ENCODE assay signal across 12 mouse cellular contexts in the genomic region with DNA sequence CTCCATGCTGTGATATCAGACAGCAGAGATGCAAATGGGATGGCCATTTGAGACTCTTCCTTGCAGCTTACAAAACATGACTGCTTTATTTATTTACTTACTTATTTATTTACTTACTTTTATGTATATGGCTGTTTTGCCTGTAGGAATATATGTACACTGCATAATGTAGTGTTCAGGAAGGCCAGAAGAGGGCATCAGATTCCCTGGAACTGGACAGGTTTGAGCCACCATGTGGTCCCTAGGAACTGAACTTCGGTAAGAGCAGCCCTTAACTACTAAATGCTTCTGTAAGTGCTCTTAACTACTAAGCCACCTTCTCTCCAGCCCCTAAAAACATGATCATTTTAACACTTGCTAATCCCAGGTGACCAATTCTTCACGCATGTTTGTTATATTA. TPM values are rescaled to one million over a fixed set of nuclear protein-coding genes. Genes with fewer than 3 reads are reported as not detected.
DNase-seq lines count a peak whose midpoint lies in the region; ATAC-seq and TF ChIP-seq lines count a peak whose summit lies in the region.
"Had no signal": no experiment of that assay in that cellular context is flagged by ENCODE, and none has a peak within 500 bp of the region (broad histone marks: within the 10 kb centered on the region; RNA-seq: fewer than 3 reads in every experiment).

No protein-coding gene starts in this region.

- H3K4me3 ChIP-seq in hindbrain, postnatal 0 days (ENCODE audit: low read length): no peak overlapping the region
- no peak overlapping the region for H3K4me3 ChIP-seq in hindbrain, embryonic 10.5 days
- no peak overlapping the region for H3K4me3 ChIP-seq in thymus, adult 2 months (ENCODE audit: control insufficient read depth, insufficient read depth, low read length)
- no peak overlapping the region for H3K4me3 ChIP-seq in embryonic facial prominence, embryonic 14.5 days (ENCODE audit: low read depth, low read length)

- no peak for TF ChIP-seq POLR2A in thymus, adult 2 months (IDR thresholded peaks at IDR 0.05; ENCODE audit: control insufficient read depth, extremely low read depth, insufficient read depth, low read length, poor library complexity)

- no peak overlapping the region for H3K9ac ChIP-seq in hindbrain, postnatal 0 days (replicated peaks; ENCODE audit: low read length)
- H3K9ac ChIP-seq in embryonic facial prominence, embryonic 14.5 days (ENCODE audit: low read depth, low read length): no peak overlapping the region
- H3K9ac ChIP-seq: hindbrain, embryonic 14.5 days had no signal

- no peaks in the 10 kb centered on the region for H3K9me3 ChIP-seq in hindbrain, postnatal 0 days (ENCODE audit: low read length)
- H3K9me3 ChIP-seq in hindbrain, embryonic 10.5 days: no peaks in the 10 kb centered on the region
- H3K9me3 ChIP-seq in embryonic facial prominence, embryonic 14.5 days (ENCODE audit: control insufficient read depth, low read length): no peaks in the 10 kb centered on the region

- H3K27ac ChIP-seq in hindbrain, postnatal 0 days: no peak overlapping the region
- no peak overlapping the region for H3K27ac ChIP-seq in hindbrain, embryonic 10.5 days
- no peak overlapping the region for H3K27ac ChIP-seq in thymus, adult 2 months (ENCODE audit: control insufficient read depth, insufficient read depth, low read length)
- no peak overlapping the region for H3K27ac ChIP-seq in embryonic facial prominence, embryonic 14.5 days (replicated peaks; ENCODE audit: low read depth, low read length)
- H3K27ac ChIP-seq: hindbrain, embryonic 14.5 days had no signal

- peaks cover 20% of the 10 kb centered on the region for H3K4me1 ChIP-seq in hindbrain, postnatal 0 days (ENCODE audit: insufficient read depth, low read length)
- H3K4me1 ChIP-seq in hindbrain, embryonic 10.5 days (replicated peaks): peaks cover 48% of the 10 kb centered on the region
- H3K4me1 ChIP-seq in thymus, adult 2 months (replicated peaks; ENCODE audit: control insufficient read depth, insufficient read depth, low read length): peaks cover 7% of the 10 kb centered on the region; the same call in 1 of the 2 replicates
- peaks cover 9% of the 10 kb centered on the region for H3K4me1 ChIP-seq in embryonic facial prominence, embryonic 14.5 days (ENCODE audit: control insufficient read depth, insufficient read depth, low read length)

- H3K4me2 ChIP-seq in hindbrain, postnatal 0 days (ENCODE audit: low read depth, low read length): no peak overlapping the region
- no peak overlapping the region for H3K4me2 ChIP-seq in embryonic facial prominence, embryonic 14.5 days (ENCODE audit: low read depth, low read length)
- H3K4me2 ChIP-seq: hindbrain, embryonic 14.5 days had no signal

- DNase-seq in hindbrain, postnatal 0 days (ENCODE audit: low spot score): peak; percentile 71
- DNase-seq in hindbrain, embryonic 10.5 days (ENCODE audit: low spot score): no peak
- peak; percentile 18 for DNase-seq in thymus, adult 2 months
- DNase-seq in thymus, postnatal 0 days (ENCODE audit: low spot score): no peak
- DNase-seq in embryonic facial prominence, embryonic 14.5 days (ENCODE audit: low spot score): peak; percentile 66
- DNase-seq in thymus, postnatal 25 days: no peak
- DNase-seq in adrenal gland, adult 18-20 months (ENCODE audit: low spot score in 2 of 2): no peak
- DNase-seq in right cerebral cortex, adult 2 months (ENCODE audit: low spot score in 2 of 2): no peak
- DNase-seq: cerebellum, postnatal 36 days; gastrocnemius, postnatal 36 days; thymus, postnatal 14 days had no signal

- H3K27me3 ChIP-seq in hindbrain, postnatal 0 days (ENCODE audit: insufficient read depth, low read length): peaks cover 29% of the 10 kb centered on the region
- peaks cover 57% of the 10 kb centered on the region for H3K27me3 ChIP-seq in hindbrain, embryonic 10.5 days (ENCODE audit: insufficient read depth, poor library complexity, severe bottlenecking)
- peaks cover 16% of the 10 kb centered on the region for H3K27me3 ChIP-seq in thymus, adult 2 months (ENCODE audit: control insufficient read depth, insufficient read depth, low read length)
- H3K27me3 ChIP-seq in embryonic facial prominence, embryonic 14.5 days (replicated peaks; ENCODE audit: control insufficient read depth, insufficient read depth, low read length): peaks cover 39% of the 10 kb centered on the region

- peak; percentile 72 for TF ChIP-seq CTCF in hindbrain, postnatal 0 days (IDR thresholded peaks at IDR 0.05; ENCODE audit: low read depth)
- TF ChIP-seq CTCF in thymus, adult 2 months (IDR thresholded peaks at IDR 0.05; ENCODE audit: borderline replicate concordance, control insufficient read depth, extremely low read depth, insufficient read depth, low read length, poor library complexity): no peak

- no peaks in the 10 kb centered on the region for H3K36me3 ChIP-seq in hindbrain, postnatal 0 days (ENCODE audit: insufficient read depth, low read length)
- H3K36me3 ChIP-seq in hindbrain, embryonic 10.5 days: no peaks in the 10 kb centered on the region
- no peaks in the 10 kb centered on the region for H3K36me3 ChIP-seq in thymus, adult 2 months (ENCODE audit: control insufficient read depth, insufficient read depth, low read length)
- H3K36me3 ChIP-seq in embryonic facial prominence, embryonic 14.5 days (ENCODE audit: control insufficient read depth, insufficient read depth, low read length): peaks cover 13% of the 10 kb centered on the region; the same call in 1 of the 2 replicates

- no peak for ATAC-seq in hindbrain, postnatal 0 days
- ATAC-seq in embryonic facial prominence, embryonic 14.5 days (ENCODE audit: low read depth): no peak

- WGBS in hindbrain, postnatal 0 days: 31% methylated on average over 2 of the region's 2 CpGs
- 41% methylated on average over 2 of the region's 2 CpGs for WGBS in hindbrain, embryonic 10.5 days
- 32% methylated on average over 2 of the region's 2 CpGs for WGBS in thymus, adult 2 months
- WGBS in embryonic facial prominence, embryonic 14.5 days: 27% methylated on average over 2 of the region's 2 CpGs

RNA-seq across cellular contexts. Expression of gene Htr6, which starts 2.9 kb away (rescaled TPM):
- total RNA-seq in hindbrain, postnatal 0 days (2014; rRNA removed): 2.0 and 4.3 TPM in 2 replicates
- 0.74 and 0.96 TPM in 2 replicates for polyA plus RNA-seq in hindbrain, postnatal 0 days (2015; fragmentation: Nextera tagmentation; extraction: Ambion mirVana)
- 0.08 TPM in 1 of 2 replicates, not detected in the other for polyA plus RNA-seq in hindbrain, embryonic 10.5 days (2016; fragmentation: Nextera tagmentation; extraction: Ambion mirVana)
- not detected in 2 replicates for polyA plus RNA-seq in thymus, adult 2 months (2012; rRNA removed)
- polyA plus RNA-seq in thymus, postnatal 0 days (2015; fragmentation: Nextera tagmentation; extraction: Ambion mirVana): not detected in 2 replicates
- polyA plus RNA-seq in embryonic facial prominence, embryonic 14.5 days (2014; fragmentation: Nextera tagmentation; extraction: Ambion mirVana): 0.17 TPM in 1 of 2 replicates, not detected in the other
- under 1 TPM; 0.23 to 0.42 TPM for total RNA-seq in adrenal gland, adult 18-20 months (2021)
- total RNA-seq: gastrocnemius, postnatal 36 days had no signal

RNA-seq across cellular contexts. Expression of gene Nbl1, which starts 14.5 kb away (rescaled TPM):
- 69.4 and 85.3 TPM in 2 replicates for total RNA-seq in hindbrain, postnatal 0 days (2014; rRNA removed)
- polyA plus RNA-seq in hindbrain, postnatal 0 days (2015; fragmentation: Nextera tagmentation; extraction: Ambion mirVana): 60.6 and 64.4 TPM in 2 replicates
- polyA plus RNA-seq in hindbrain, embryonic 10.5 days (2016; fragmentation: Nextera tagmentation; extraction: Ambion mirVana): 12.3 and 17.2 TPM in 2 replicates
- 35.7 and 36.3 TPM in 2 replicates for polyA plus RNA-seq in thymus, adult 2 months (2012; rRNA removed)
- 19.8 and 20.9 TPM in 2 replicates for polyA plus RNA-seq in thymus, postnatal 0 days (2015; fragmentation: Nextera tagmentation; extraction: Ambion mirVana)
- polyA plus RNA-seq in embryonic facial prominence, embryonic 14.5 days (2014; fragmentation: Nextera tagmentation; extraction: Ambion mirVana): 124 and 133 TPM in 2 replicates
- total RNA-seq in adrenal gland, adult 18-20 months (2021): 10 to 100 TPM; 47.8 to 57.5 TPM

RNA-seq across cellular contexts. Expression of gene Minos1, which starts 52.6 kb away (rescaled TPM):
- 17.1 and 19.1 TPM in 2 replicates for total RNA-seq in hindbrain, postnatal 0 days (2014; rRNA removed)
- polyA plus RNA-seq in hindbrain, postnatal 0 days (2015; fragmentation: Nextera tagmentation; extraction: Ambion mirVana): 462 and 467 TPM in 2 replicates
- 377 and 428 TPM in 2 replicates for polyA plus RNA-seq in hindbrain, embryonic 10.5 days (2016; fragmentation: Nextera tagmentation; extraction: Ambion mirVana)
- 38.0 and 65.3 TPM in 2 replicates for polyA plus RNA-seq in thymus, adult 2 months (2012; rRNA removed)
- polyA plus RNA-seq in thymus, postnatal 0 days (2015; fragmentation: Nextera tagmentation; extraction: Ambion mirVana): 777 and 795 TPM in 2 replicates
- polyA plus RNA-seq in embryonic facial prominence, embryonic 14.5 days (2014; fragmentation: Nextera tagmentation; extraction: Ambion mirVana): 468 and 555 TPM in 2 replicates
- 100 to 1,000 TPM; 380 to 443 TPM for total RNA-seq in adrenal gland, adult 18-20 months (2021)

Comparison
In these comparisons a context has a peak if more than half of its experiments do, and no peak if none do; other contexts are left out.
1. DNase-seq: peak in hindbrain, postnatal 0 days (single experiment), thymus, adult 2 months (single experiment) and embryonic facial prominence, embryonic 14.5 days (single experiment); none in hindbrain, embryonic 10.5 days (single experiment), thymus, postnatal 0 days (single experiment), thymus, postnatal 25 days (single experiment), adrenal gland, adult 18-20 months (0 of 2) and right cerebral cortex, adult 2 months (0 of 2).